Mouse (Mus musculus) CD4-positive helper T cell, adult 2 months (primary cell): ENCODE results near the gene Mgrn1.

Experiments used
- DNase-seq: peaks from one replicate; pipeline ENCODE4 v3.0.0-alpha.2; 2012; ENCODE audit warnings: low read depth, missing footprints, low spot score

The Mgrn1 gene

GRCm38 (mm10) chr16:4878192-4878885 lies 7.7 kb upstream of the Mgrn1 start:
- peak; percentile 85 for DNase-seq

DNA sequence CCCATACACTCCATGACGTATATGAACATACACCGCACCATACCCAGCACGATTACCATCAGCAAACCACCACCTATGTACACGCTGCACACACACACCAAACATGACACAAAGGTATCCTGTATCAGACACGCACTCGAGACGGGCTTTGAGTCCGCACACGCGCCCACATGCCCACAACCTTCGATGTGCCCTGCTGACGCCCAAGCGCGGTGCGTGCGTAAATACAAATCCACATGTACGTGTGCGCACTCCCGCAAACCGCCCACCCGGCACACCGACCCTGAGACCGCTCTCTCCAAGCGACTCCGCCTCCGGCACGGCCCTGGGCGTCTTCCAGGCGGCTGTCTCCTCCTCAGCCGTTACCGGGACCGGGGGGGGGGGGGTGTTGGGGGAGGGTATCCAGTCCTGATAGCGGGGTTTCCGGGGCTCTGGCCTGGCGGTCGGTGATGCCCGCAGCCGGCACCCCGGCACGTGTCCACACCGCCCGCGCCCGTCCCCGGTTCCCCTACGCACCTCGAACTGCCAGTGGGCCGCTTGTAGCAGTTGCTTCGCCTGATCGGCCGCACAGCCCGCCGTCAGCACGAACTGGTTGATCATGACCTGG lies 6.8 kb upstream of the Mgrn1 start:
- peak; percentile 90 for DNase-seq

- peak; percentile 88 for DNase-seq
Measured at GRCm38 (mm10) chr16:4879708-4880124, 6.3 kb upstream of the Mgrn1 start.

DNA sequence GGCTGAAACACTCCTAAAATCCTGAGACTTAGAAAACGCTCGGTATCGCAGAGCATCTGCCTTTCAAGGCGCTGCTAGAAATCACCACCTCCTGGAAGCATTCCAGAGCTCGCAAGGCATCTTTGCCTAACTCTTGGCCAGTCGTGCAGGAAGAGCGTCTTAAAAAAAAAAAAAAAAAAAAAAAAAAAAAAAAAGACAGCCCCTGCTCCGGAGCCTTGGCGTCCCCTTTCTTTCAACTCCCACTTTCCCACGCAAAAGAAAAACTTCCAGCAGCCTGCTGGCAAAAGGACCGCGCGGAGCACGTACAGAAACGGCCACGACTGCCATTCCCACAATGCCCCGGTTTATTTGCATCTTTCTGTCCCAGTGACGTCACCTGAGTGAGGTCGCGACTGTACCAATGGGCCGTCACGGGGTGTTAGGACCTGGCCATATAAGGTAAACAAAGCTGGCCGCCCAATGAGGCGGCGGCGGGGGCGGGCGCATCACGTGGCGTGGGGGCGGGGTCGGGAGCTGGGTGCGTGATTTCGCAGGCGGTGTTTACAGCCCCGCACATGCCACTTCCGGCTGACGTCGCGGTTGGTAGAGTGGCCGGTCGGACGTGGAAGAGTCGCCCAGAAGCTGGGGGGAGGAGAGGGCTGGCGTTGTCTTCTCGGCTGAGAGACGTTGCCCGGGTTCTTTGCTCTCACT lies 5.8 kb upstream of the Mgrn1 start, which contains the start of gene Ubald1:
Ubald1 (minus strand) TSS at position 180 of the 690 bp plus-strand sequence.
- peak; percentile 98 for DNase-seq

GRCm38 (mm10) chr16:4881400-4882351 lies 4.4 kb upstream of the Mgrn1 start:
- DNase-seq, result peak; percentile 57

GRCm38 (mm10) chr16:4884930-4885329 lies 1.1 kb upstream of the Mgrn1 start:
- DNase-seq, result no peak

GRCm38 (mm10) chr16:4886690-4887020 lies 606 bp downstream of the Mgrn1 start:
- no peak for DNase-seq

- no peak for DNase-seq
Measured at GRCm38 (mm10) chr16:4890201-4890709, 4.2 kb downstream of the Mgrn1 start.

DNA sequence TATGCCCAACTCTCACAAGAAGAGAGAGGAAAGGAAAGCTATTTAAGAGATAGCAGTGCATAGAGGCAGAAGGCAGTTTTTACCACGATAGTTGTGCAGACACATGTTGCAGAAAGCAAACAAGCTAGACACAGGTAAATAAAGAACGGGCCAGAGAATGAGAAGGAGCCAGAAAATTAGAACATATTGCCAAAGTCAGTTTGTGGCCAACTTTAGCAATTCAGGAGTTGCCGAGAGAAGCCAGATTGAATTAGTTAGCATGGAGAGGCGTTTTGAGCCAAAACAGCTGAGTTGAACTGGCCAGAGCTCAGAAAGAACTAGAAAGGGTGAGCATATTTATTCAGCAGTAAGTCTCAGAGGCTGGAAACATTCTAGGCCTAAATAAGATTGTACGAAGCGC lies 6.1 kb downstream of the Mgrn1 start:
- DNase-seq, result no peak

GRCm38 (mm10) chr16:4894201-4894908 lies 8.3 kb downstream of the Mgrn1 start:
- DNase-seq, result no peak

- no peak for DNase-seq
Measured at GRCm38 (mm10) chr16:4896249-4897027, 10.4 kb downstream of the Mgrn1 start.

GRCm38 (mm10) chr16:4897146-4897730 lies 11.2 kb downstream of the Mgrn1 start:
- DNase-seq, result no peak

DNA sequence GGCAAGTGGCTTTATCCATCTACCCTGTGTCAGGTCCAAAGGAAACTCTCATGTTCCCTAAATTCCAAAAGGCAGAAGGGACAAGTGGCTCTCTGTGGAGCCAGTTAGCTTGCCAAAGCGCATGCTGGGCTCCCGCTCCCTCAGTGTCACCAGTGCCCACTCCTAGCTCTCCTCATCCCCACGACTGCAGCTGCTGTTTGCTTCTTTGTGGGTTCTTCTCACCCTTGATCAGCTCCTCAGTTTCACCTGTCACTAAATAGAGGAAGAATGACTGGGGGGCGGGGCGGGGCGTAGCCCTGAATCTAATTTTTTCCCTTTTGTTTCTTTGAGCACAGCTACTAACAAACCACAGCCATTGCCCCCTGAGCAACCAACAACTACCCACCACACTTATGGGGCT lies 12.8 kb downstream of the Mgrn1 start:
- DNase-seq, result no peak

- DNase-seq, result no peak
Measured at GRCm38 (mm10) chr16:4899711-4900110, 13.7 kb downstream of the Mgrn1 start.

DNA sequence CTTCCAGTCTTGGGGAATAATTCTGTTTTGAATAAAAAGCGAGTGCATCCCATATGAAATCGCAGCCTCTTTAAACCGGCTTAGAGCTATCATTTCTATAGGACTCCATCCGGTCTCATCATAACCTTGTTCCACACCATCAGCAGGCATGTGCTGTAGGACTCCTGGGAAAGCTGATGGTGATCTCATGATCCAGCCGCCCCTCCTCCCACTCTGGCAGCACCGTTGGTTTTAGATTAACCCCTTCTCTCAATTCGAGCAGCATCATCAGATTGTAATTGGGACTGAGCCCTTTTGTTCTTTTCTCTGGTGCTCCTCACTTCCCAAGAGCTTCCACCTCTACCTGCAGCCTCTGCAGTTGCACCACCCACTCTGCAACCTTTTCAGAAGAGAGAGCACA lies 15.1 kb downstream of the Mgrn1 start:
- DNase-seq, result no peak

DNA sequence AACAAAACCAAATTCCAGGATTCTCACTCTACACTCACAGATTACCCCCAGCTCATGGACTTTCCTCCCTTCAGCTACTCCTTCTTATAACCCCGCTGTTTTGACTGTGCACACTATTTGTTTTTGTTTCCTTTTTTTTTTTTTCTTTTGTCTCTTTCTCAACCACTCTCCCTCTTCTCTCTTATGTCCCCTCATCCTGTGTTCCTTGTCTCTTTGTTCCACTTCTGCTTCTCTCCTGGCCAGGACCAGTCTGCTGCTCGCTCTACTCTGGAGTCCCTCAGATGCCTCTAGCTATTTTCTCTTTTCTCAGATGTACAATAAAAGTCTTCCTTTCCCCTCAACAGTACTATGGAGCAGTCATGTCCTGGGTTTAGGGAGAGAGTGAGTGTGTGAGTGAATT lies 16.3 kb downstream of the Mgrn1 start:
- DNase-seq, result no peak

- DNase-seq, result no peak
Measured at GRCm38 (mm10) chr16:4903491-4904102, 17.5 kb downstream of the Mgrn1 start.

DNA sequence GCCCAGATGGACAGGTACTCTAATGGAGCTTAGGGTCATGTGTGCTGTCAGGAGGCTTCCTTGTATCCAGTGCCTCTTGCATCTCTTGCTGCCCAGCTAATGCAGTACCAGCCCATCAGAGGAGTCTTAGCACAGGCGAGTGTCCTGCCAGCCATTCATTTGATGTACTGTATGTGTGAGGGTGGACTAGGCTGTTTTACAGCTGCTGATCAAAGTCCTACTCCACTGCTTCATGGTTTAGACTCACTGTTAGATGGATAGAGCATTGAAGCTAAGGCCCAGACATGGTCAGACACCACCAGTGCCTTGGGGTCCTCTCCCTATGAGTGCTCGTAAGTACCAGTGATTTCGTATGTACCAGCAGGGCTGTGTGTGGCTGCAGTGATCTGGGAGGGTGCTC lies 18.8 kb downstream of the Mgrn1 start:
- DNase-seq, result no peak

DNA sequence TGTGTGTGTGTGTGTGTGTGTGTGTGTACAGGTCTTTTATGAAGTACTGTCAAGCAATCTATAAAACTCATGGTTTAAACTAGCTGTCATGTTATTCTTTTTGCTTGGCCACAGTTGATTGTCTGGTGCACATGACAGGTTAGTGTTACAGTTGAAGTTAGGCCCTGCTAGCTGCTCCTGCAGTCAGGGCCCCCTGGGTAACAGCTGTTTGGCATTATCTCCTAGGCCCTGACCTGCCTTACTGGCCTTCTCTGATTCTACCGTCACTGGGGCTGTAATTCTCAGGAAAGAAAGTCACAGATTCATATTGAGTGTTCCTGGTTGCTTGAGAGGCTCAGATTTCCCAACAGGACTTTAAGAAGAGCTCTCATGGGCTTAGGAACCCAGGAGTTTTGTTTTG lies 19.5 kb downstream of the Mgrn1 start:
- DNase-seq, result no peak
